Mouse (Mus musculus): ENCODE results near the gene Treml2.

Gene Treml2

DNA sequence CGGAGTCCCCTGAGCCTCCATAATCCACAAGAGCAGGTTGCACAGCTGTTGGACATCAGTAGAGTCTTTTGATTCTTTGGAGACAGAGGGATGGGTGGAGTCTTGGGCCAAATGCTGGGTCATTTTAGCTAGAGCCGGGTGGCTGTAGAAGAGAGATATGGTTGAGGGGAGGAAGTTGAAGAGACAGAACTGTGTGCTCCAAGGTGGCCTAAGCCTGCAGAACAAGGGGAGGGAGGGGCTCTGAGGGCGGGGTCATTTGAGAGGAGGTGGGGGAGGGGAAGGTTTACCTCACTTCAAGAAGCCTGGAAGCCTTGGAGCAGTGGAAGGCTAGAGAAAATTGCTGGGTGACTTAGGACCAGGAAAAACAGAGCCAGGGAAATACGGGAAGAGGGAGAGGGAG, at the start of gene Treml2:
Gene Treml2 (plus strand): TSS at position 296 of the 400 bp plus-strand sequence.
- no peak for DNase-seq

DNA sequence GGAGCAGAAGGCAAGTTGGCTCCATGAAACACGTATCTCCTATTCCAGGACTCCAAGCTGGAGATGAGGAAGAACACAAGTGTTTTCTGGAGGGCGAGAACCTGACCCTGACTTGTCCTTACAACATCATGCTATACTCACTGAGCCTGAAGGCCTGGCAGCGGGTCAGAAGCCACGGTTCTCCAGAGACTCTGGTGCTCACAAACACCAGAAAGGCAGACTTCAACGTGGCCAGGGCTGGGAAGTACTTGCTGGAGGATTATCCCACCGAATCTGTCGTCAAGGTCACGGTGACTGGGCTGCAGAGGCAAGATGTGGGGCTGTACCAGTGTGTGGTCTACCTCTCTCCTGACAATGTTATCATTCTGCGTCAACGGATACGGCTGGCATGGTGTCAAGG, 49.8 kb upstream of the Treml2 start:
- DNase-seq, result no peak

DNA sequence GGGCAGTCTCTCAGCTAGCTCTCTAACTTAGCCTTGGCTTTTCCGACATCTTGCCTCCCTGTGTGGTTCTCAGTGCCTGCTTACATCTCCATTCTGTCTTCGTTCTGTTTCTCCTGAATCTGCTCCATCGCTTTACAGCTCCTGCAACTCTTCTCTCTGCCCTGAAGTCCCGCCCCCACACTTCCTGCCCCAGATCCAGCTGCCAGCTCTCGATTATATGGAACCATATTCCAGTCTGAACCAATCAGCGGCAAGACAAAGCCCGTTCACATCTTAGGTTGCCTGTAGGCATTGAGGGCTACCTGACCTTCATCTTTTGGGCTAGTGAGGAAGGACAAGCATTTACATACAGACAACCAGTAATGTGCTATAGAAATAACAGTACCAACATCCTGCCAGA, 48.7 kb upstream of the Treml2 start:
- no peak for DNase-seq

DNA sequence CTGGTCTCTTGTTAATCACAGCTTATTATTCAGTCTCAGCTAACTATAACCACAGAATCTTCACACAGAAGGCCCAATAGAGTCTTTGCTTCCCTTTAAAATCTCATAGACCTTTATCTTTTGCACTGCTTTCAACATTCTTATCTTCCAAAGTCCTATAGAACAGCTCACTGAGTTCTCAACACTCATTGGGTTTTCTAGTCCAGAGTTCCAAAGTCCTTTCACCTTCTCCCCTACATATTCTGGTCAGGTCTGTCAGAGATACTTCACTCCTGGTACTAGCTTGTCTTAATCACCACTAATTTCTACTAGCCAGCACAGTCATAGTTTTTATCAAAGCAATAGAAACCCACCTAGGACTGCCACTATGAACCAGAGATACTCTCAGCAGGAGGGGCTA, 42.7 kb upstream of the Treml2 start:
- no peak for DNase-seq

DNA sequence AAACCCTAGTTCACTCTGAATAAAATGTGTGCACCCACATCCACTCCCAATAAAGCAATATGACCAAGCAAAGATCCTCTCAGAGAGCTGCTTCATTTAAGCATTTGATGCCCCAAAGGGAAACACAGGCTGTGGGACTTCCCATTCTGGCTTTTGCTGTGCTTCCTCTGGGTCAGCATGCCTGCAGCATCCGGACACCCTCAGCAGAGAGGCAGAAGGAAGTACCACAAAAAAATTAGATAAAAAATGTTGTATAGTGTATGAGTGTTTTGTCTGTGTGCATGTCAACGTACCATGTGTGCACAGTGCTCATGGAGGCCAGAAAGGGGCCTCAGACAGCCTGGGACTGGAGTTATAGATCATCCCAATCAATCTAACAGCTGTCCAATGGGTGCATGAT, 37.4 kb upstream of the Treml2 start:
- no peak for DNase-seq

DNA sequence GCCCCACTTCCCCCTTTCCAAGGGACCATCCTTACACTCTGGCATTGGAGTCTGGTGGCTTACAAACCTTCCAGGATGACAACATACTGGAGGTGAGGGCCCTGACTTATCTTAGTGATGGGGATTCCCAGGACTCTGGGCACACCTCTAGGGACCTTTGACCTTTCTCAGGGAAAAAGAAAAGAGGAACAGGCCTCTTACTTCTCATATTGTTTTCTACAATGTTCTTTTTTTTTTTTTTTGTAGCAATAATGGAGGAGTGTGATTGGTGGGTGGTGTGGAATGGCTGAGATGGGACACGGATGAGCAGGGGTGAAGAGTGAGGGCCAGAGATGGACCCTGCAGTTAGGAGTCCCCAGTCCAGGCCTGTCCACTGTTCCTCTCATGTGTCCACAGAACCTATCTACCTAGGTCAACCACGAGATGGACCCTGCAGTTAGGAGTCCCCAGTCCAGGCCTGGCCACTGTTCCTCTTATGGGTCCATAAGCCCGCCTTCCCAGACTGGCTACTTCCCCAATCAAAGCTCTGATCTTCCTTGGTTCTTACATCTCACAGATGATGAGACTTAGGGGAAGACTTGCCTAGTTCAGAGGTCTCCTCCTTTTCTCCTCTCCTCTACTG, 35.4 kb upstream of the Treml2 start, which contains the start of gene Treml4:
Gene Treml4 (plus strand): TSS at position 555 of the 622 bp plus-strand sequence.
- no peak for DNase-seq

DNA sequence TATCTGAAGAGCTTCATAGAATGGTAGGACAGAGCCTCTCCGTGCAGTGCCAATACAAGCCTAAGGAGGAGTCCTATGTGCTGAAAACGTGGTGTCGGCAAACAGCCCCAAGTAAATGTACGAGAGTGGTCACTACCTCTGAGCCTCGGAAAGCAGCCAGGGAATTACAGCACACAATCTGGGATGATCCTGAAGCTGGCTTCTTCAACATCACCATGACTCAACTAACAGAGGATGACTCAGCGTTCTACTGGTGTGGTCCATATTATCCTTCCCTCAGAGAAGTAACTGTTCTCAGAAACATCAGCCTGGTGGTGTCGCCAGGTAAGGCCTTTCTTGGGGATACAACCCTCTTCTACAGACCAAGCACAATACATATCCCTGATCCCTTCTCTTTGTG, 34.6 kb upstream of the Treml2 start:
- DNase-seq, result no peak

DNA sequence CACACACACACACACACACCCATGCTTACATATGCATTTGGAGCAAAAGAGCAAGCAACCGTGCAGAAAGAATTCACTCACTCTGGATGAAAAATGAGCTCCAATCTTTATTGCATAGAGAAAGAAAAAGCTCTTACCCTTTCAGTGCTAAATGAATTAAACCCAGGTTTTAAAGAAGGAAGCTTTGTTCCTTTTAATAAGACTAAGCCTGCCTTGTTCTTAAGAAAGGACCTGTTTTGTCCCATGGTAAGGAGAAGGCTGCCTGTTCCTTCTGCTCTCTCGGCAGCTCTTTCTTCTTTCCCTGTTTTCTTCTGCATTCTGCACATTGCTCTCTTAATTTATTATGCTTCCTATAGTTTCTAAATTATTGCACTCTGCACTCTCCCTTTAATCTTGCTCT, 33.2 kb upstream of the Treml2 start:
- no peak for DNase-seq

DNA sequence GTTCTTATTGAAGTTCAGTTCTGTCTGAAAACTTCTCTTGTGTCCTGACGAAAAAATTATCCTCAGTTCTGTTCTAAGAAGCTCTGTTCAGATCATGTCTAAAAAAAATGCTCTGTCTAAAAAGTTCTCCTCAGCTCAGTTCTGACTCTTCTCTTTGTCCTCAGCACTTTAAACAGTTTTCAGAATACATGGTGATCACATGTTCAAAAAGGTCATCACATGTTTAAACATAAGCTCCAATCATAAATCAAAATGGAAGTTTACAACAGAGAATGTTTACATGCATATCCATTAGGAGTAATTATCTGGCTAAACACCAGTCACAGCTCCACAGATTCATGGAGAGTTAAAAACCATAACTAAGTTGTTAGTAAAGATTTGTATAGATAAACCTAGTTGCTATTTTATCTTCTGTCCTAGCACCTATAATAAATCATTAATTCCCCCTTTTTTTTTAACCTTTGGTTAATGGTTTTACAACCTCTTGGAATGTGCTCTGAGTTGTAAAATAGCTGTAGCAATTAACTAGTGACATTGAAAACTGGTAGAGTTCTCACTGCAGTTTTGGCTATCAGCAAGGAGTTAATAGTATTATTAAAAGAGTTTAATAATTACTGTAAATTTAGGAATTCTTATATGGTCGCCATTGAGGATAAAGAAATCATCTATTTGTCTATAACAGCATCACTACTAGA, 32.5 kb upstream of the Treml2 start:
- DNase-seq, result no peak

DNA sequence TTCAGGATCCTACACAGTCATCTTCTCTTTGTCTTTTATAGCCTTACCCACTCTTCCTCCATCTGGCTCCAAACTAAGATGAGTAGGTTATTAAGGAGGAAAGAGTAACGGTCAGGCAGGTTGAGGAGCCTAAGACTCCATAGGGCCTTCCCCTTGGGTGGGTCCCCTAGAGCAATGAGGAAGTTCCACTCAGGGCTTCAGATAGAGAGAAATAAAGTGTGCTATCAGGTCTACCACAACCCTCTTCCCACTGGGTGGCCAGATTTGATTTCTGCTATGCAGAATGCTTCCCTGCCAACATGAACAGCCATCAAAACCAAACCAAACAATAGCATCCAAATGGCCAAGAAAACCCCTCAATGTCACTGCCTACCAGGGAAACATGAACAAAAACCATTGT, 31.7 kb upstream of the Treml2 start:
- DNase-seq, result no peak

DNA sequence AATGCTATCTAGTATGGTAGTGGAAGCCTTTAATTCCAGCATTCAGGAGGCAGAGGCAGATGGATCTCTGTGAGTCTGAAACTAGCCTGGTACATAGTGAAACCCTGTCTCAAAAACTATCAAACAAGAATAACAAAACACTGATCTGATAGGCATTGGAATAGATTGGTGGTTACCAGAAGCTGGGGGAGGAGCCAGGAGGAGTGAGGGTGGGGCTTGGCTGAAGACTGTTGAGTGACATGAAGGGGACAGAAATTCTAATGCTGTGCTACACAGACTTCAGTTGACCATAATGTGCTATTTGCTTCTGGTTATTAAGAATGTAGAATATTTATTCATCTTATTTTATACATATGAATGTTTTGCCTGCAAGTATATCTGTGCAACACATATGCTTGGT, 31.0 kb upstream of the Treml2 start:
- no peak for DNase-seq

DNA sequence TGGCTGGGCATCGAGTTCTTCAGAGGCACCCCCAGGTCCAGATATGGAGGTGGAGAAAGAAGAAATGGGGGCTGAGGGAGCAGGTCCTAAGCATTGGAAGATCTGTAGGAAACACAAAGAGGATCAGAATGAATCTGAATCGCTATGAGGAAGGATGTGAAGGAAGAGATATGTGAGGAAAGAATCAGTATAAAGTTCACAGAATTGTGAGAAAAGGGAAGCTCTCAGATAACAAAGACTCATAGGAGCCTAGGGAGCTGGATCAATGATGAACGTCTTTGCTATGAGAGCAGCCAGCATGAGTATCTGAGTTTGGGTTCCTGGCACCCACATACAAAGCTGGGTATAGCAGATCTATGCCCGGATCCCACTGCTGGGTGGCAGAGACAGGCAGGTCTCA, 29.5 kb upstream of the Treml2 start:
- DNase-seq, result no peak

DNA sequence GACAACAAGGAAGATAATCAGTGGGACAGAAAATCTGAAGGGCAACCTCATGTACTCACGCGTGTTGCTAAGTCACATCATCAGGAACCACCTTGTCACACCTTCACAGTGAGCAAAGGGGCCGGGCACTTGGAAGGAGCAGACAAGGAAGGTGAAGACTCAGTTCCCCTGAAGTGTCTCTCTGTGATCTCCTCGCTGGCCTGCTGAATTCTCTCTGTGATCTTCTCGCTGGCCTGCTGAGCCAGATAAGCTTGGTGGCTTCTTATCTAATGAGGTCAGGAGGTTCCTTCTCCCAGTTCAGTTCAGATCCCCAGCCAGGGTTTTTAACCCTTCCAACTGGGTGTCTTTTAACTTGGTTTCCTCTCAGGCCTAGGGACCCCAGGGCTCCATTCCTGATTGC, 27.1 kb upstream of the Treml2 start:
- DNase-seq, result no peak

DNA sequence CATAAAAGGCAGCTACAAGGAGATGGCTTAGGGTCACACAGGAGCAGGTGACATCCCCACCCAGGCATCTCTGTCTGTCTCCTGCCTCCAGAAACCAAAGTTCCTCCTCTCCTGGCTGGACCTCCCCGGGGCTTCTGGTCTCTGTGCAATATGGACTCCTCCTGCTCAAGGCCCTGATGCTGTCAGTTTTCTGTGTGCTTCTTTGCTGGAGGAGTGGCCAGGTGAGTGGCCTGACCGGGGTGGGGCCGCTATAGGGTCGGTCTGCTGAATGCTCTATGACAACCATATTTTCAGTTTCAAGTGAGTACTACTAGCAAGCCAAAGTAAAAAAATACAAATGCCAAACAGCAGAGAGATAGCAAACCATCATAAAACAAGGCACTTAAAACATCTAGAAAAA, 26.7 kb upstream of the Treml2 start:
- no peak for DNase-seq

DNA sequence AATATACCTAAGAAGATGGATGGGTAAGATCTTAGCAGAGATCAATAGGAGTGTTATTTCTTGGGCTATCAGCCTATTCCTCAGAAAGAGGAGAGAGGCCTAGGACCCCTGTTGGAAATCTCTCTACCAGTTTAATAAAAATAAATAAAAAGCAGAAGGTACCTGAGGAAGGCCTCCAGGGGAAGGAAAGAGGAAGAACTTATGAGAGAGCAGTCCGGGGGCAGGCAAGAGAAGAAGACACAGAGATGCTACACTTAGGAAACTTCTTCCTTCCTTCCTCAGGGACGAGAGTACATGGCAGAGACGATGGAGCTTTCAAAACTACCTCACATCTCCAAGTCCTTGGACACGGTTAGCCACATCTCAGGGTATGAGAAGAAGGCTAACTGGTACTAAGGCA, 25.2 kb upstream of the Treml2 start:
- no peak for DNase-seq

DNA sequence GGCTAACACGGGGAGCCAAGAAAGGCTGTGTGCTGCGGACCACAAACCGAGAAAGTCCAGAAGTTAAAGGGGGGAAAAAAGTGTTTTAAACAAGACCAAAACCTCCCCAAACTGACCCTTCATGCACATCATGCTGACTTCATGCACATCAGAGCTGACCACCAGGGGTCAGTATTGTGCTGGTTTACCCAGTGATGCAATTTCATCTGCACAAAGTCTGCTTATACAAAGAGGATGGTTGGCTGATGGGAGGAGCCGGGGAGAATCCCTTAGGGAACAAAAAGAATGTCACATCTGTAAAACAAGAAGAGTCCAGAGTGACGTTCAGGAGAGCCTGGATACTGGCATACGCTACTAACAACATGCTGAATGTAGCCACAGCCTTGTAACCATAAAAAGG, 24.4 kb upstream of the Treml2 start:
- peak; percentile 85 for DNase-seq

DNA sequence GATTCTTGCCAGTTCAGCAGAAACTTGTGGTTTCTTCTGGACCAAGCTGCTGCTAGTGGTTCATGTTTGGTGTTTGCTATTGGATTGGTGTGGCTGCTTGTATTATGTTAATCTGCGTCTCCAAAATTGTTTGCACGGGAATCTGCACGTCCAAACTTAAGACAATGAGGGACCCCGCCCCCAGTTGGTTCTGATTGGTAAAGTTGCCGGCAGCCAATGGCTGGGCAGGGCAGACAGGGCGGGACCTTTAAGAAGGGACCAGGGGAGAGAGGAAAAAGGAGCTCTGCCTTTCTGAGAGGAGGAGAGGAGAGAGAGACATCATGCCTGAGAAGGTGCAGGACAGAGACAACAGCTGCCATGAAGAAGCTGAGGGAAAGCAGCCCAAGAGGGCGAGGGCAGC, 23.6 kb upstream of the Treml2 start:
- DNase-seq, result no peak

DNA sequence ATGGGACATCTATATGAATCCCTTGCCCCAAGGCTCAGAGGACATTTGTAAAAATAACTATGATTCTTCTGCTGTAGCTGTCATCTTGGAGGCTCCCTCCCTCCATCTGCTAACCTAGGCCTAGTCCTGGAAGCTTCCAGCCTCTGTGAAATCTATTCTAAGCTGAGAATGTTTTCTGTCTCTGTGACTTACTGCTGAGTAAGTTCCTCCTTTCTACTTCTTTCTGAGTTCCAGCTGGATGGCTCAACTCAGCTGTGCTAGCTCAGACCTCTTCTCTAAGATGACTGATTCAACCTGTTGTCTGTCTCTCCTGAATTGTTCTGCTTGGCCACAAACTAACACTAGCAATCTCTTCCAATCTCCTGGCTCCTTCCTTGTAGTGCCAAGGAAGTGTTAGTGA, 20.9 kb upstream of the Treml2 start:
- DNase-seq, result no peak

DNA sequence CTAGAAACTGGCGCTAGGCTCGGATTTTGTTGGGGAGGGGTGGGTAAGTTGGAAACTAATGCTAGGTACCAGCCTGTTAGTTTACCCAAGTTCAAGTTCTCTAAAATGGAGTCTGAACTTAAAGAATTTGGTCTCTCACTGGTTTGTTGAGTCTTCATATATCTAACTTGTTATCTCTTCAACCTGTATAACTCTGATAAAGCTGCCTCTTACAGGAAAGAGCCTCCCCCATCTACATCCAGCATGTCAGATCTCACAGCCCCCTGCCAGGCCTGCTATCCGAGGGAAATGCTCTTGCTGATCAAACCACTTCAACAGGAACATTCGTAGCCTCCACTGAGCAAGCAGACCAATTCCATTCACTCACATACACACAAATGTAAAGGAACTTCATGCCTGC, 20.3 kb upstream of the Treml2 start:
- no peak for DNase-seq

DNA sequence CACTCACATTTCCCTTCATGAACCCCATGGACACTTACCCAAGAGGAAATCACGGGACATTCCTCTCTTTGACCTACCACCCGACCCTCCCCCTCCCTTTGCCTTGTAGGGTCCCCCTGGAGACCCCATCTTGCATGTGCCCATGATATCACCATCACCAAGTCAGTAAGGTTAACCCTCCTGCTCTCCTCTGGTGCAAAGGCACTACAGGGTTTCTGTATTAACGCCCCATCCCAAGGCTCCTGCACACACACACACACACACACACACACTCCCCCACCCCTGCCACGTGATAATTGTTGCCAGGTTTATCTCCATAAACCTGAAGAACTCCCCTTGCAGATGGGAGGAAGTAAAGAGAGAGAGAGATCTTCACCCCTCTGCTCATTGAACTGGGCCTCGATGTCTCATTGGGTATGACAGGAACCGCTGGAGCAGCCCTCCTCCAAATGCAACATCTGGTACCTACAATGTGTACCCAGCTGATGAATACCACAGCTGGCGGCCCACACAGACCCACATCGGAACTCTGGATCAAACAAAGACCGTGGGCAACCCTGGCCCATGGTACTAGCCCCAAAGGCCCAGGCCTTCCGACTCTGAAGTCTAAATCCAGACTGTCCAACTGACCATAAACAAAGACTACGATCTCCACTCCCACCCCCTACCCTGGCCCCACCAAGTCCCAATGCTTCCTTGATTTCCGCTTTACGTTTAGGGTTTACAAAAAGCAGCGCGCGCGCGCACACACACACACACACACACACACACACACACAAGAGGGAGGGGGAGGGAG, 18.2 kb upstream of the Treml2 start:
- DNase-seq, result no peak

DNA sequence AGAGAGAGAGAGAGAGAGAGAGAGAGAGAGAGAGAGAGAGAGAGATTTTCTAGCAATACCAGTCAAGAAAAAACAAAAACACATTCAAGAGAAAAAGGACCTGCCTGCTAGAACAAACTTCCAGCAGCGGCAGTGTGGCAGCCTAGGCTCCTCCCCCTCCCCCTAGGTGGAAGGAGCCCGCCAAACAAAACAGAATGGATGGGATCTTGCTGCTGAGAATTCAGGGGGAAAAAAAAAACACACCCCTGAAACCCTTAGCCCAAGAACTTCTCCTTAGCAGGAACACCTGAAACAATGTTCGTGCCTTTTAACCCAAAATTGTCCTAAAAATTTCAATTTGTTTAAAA, 17.6 kb upstream of the Treml2 start:
- peak; percentile 16 for DNase-seq

DNA sequence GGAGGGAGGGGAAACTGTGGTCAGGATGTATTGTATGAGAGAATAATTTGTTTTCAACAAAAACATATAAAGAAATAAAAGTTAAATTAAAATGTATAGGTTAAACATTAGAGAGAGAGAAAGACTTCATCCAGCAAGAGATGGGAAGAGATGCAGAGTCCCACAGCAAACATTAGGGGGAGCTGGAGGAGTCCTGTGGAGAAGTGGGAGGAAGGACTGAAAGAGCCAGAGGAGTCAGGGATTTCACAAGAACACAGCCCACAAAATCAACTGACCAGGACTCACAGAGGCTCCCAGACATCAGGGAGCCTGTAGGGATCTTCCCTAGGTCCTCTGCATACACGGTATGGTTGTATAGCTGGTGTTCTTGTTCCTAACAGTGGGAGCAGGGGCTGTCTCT, 12.5 kb upstream of the Treml2 start:
- DNase-seq, result no peak

DNA sequence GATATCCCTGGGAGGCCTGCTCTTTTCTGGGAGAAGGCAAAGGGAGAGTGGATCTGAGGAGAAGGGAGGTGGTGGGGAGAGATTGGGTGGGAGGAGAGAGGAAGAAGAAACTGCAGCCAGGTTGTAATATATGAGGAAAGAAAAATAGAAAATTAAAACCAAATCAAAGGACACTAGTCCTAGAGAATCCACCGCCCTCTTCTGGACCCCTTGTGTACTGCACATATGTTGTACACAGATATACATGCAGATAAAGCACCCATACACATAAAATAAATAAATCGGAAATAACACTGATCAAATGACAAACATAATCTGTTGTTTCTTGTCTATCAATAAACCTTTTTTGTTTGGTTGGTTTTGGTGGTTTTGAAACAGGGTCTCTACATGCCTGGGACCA, 12.0 kb upstream of the Treml2 start:
- DNase-seq, result peak; percentile 19

DNA sequence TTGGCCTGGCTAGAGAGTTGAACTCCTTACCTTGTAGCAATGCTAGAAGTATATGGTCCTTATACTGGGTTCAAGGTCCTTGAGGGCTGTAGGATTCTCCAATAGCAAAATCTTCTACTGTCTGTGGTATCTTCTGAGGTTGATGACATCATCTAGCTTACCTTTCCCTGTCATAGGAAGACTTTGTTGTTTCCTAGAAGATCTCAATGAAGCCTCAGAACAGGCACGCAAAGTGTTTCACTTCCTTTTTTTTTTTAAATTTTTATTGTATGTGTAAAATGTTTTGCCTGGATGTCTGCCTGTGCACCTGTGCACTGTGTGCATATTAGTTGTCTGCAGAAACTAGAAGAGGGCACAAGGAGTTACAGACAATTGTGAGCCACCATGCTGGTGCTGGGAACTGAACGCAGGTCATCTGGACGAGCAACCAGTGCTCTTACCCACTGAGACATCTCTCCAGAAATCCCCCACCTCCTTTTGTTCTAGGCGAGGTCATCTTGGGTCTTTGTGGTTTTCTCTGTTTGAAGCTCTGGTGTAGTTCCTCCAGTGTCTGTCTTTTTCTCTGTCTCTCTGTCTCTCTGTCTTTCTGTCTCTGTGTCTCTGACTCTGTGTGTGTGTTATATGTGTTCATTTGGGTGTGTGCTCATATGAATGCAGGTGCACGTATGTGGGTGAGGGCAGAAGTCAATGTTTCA, 5.7 kb upstream of the Treml2 start:
- DNase-seq, result no peak

Measured in kidney, postnatal 10 days (tissue).